Mouse (Mus musculus): ENCODE measurements at regions not wholly inside any gene's neighbourhood (a gene's known extent, or its start where the extent isn't known, plus 50 kb on each side); places are given as distances from the start of the nearest gene placed in this dataset.

- no peak for DNase-seq
These were observed 260.4 kb downstream of the Sox4 start for GRCm38 (mm10) chr13:28693078-28693477.

- DNase-seq, result no peak
These were observed 260.9 kb downstream of the Sox4 start for GRCm38 (mm10) chr13:28692587-28692986.

GRCm38 (mm10) chr13:28690511-28691160, 262.9 kb downstream of the Sox4 start:
- no peak for DNase-seq

- DNase-seq, result no peak
These were observed 265.7 kb downstream of the Sox4 start for GRCm38 (mm10) chr13:28687838-28688237.

GRCm38 (mm10) chr13:28684311-28684710, 269.2 kb downstream of the Sox4 start:
- no peak for DNase-seq

- DNase-seq, result no peak
These were observed 273.2 kb downstream of the Sox4 start for GRCm38 (mm10) chr13:28680266-28680665.

GRCm38 (mm10) chr13:28673622-28674021, 279.9 kb downstream of the Sox4 start:
- no peak for DNase-seq

DNA sequence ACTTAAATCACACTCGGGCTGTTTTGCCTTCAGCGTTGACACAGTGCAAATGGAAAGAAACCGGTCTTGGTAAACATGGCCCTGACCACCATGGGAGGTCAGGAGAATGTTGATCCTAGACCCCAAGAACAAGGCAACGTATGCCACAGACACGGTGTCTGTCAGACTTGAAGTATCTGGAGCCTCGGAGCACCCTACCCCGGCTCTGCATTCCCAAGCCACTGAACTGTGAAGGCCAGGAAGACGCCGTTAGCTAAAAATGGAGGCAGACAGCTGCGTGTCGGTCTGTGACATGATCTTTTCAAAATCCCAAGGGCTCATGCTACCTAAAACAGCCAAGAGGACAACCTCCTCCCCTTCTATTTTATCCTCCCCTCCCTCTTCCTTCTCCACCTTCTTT, 282.0 kb downstream of the Sox4 start:
- DNase-seq, result no peak

GRCm38 (mm10) chr13:28669832-28670585, 283.5 kb downstream of the Sox4 start:
- DNase-seq, result no peak

- DNase-seq, result no peak
These were observed 286.7 kb downstream of the Sox4 start for GRCm38 (mm10) chr13:28666832-28667231.

DNA sequence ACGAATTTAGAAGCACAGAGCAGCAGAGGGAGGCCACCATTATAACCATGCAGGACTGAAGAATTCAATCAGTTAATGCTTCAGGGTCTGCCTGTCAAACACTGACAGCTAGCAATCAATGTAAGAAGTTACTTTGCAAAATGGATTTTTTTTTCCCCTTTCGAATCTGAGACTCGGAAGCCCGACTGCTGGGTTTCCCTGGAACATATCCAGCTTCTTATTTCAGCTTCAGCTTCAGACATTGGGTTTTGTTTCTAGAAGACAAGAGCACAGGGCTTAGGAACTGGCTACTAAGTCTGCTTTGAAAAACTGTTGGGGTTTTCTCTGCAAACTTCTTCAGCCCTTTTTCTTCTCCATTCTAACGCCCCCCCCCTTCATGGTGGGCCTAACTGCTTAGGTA, 288.4 kb downstream of the Sox4 start:
- DNase-seq, result no peak

- no peak for DNase-seq
These were observed 288.8 kb downstream of the Sox4 start for GRCm38 (mm10) chr13:28664698-28665097.

DNA sequence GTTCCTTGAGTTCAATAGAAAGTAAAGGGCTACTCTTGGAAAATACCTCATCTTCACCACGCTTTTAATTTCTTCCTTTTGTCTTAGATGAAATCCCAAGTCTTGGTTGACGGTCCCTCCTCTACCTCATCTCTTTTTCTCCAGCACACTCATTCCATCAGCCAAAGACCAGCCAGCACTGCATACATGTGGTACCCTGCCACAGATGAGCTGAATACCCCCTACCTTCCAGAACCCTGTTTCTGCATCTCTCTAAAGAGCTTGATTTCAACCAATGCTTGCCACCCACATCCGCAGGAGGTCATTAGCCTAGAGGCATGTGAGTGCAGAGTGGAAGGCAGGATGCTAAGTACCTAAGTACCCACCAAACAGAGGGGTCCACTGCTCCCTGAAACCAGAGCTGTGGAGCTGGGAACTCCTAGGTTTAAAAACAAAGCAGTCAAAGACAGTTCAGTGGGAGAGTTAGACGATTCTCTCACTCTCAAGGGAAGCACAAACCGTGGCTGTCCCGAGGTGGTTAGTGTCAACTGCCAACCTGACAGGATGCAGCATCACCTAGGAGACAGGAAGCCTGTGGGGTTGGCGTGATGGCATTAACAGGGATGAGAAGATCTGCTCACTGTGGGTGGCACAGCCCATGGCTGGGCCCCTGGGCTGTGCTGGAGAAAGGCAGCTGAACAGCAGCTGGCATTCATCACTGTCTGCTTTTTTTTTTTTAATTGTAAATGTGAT, 289.4 kb downstream of the Sox4 start:
- DNase-seq, result no peak

- DNase-seq, result peak; percentile 62
These were observed 290.1 kb downstream of the Sox4 start for GRCm38 (mm10) chr13:28663459-28663858.

DNA sequence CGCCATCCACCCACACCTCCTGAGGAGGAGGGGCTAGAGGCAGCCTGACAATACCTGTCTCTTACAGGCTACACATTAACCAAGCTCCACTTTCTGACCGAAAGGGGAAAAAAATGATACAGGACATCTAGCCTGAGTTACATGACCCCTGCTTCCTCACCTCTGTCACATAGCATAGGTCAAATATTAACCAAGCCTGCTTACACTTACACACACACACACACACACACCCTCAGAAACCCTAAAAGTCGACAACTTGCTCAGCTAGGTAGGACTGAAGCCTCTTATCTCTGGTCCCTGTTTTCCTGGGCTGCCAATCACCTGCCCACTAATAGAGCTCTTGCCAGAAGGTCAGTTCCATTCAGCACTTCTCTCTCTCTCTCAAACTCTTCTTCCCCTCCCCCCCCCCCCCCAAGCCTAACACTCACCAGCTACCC, 291.2 kb downstream of the Sox4 start:
- DNase-seq, result no peak

DNA sequence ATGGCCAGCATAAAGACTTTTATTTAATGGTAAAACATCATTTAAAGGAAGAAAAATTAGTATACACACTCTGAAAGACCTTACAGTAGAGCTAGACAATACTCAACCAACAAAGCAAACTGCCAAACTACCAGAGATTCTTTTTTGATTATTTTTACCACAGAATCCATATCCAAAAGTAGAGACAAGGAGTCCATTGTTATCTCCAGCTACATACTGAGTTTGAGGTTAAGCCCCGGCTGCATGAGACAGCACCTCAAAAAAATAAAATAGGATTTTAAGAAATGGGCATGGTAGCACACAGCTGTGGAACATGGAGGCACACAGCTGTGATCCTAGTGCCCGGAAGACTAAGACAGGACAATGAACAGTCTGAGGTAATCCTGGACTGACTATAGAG, 293.4 kb downstream of the Sox4 start:
- no peak for DNase-seq

DNA sequence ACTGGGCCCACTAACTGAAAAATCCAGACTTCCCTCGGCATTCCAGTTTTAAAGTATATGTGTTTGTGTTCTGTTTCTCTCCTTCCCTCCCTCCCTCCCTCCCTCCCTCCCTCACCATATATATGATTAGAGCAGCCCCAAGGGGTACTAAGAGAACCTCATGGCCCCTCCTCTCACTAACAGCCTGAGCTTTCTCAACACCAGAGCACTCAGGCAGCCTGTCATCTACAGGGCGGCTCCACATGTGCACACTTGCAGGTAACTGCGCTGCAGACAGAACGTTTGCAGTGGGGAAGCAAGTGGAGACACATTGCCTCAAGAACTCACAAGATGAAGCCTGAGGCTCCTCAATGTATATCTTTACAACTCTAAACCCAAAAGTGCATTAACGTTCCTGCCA, 294.9 kb downstream of the Sox4 start:
- DNase-seq, result no peak

GRCm38 (mm10) chr13:28654883-28655282, 298.6 kb downstream of the Sox4 start:
- DNase-seq, result no peak

DNA sequence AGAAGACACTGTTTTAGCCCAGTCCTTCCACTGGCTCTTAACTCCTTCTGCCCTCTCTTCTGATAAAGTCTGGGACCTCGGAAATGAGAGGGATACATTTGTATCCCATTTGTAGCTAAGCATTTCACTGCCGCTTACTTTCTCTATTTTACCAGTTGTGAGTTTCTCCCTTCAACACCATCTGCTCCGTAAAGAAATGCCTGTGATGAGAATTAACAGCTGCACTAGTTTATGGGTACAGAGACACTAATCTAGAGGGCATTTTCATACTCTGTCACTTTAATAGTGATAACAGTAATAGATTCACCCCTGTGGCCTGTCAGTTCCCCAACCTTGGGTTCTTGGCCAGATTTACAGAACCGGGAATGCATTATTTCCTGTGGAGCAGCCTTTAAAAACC, 300.2 kb downstream of the Sox4 start:
- DNase-seq, result no peak

GRCm38 (mm10) chr13:28651810-28652209, 301.7 kb downstream of the Sox4 start:
- peak; percentile 28 for DNase-seq

DNA sequence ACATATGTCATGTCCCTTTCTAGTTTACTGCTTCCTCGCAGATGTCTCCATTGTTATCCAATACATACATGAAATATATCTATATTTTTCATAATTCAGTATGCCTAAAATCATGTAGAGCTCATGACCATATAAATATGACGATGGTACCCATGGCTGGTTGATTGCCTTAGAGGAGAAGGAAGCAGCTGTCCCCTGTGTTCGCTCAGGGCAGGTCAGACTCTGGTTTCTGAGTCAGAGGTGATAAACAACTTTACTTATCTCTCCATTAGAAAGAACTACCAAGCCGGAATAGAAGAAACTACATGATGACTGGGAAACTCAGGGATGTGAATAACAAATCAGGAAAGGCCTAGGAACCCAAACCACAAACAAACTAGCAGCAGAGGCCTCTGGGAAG, 307.6 kb downstream of the Sox4 start:
- no peak for DNase-seq

GRCm38 (mm10) chr13:28644846-28645574, 308.5 kb downstream of the Sox4 start:
- DNase-seq, result no peak

All from adrenal gland, adult 2 months (tissue).